Mouse (Mus musculus): ENCODE data around the gene Eva1c. TPM values are rescaled to one million over a fixed set of nuclear protein-coding genes. Genes with fewer than 3 reads are reported as not detected.

Gene Eva1c
- 1.5 and 2.6 TPM in 2 replicates for polyA plus RNA-seq (2015; fragmentation: Nextera tagmentation; extraction: Ambion mirVana)

DNA sequence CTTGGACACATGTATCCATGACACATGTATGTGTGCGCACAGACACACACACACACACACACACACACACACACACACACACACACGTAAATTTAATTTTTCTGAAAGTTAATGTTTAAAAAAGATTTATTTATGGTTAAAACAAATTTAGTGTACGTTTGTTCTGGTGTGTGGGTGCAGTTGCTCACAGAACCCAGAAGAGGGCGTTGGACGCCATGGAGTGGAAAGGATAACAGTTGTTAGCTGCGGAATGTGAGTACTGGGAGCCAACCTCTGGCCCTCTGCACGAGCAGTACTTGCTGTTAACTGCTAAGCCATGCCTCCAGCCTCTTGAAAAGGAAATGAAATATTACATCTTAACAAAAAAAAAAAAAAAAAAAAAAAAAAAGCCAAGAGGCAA, at the start of gene Eva1c:
Gene Eva1c, plus strand, starts transcription at position 263 of the 400 bp plus-strand sequence.
- WGBS: 69% methylated on average over 7 of the region's 7 CpGs
- peaks cover 18% of the 10 kb centered on the region for H3K4me1 ChIP-seq
- no peak within 1 kb of the TSS for H3K9ac ChIP-seq

GRCm38 (mm10) chr16:90779783-90780182, 46.7 kb upstream of the Eva1c start:
- Histone ChIP-seq H3K36me3 (peaks cover 95% of the 10 kb centered on the region), H3K9me3 (no peaks in the 10 kb centered on the region), H3K9ac (no peak overlapping the region), H3K4me2 (replicated peaks) (no peak overlapping the region), H3K4me3 (no peak overlapping the region), H3K27me3 (no peaks in the 10 kb centered on the region), H3K27ac (no peak overlapping the region), H3K4me1 (no peaks in the 10 kb centered on the region)
- no peak for ATAC-seq (ENCODE audit: low FRiP score, low read depth)
- WGBS: 58% methylated on average over 11 of the region's 11 CpGs

More for the DNA sequence above, at the start of gene Eva1c:
- no peak within 1 kb of the TSS for H3K4me2 ChIP-seq (replicated peaks)
- H3K27me3 ChIP-seq: peaks cover 28% of the 10 kb centered on the region
- no peaks in the 10 kb centered on the region for H3K9me3 ChIP-seq
- H3K4me3 ChIP-seq: no peak within 1 kb of the TSS
- H3K36me3 ChIP-seq: no peaks in the 10 kb centered on the region
- H3K27ac ChIP-seq: no peak within 1 kb of the TSS
- ATAC-seq (ENCODE audit: low FRiP score, low read depth): no peak

- Histone ChIP-seq H3K36me3 (peaks cover 95% of the 10 kb centered on the region), H3K4me2 (replicated peaks) (no peak overlapping the region), H3K4me3 (no peak overlapping the region), H3K27me3 (no peaks in the 10 kb centered on the region), H3K9ac (no peak overlapping the region), H3K9me3 (no peaks in the 10 kb centered on the region), H3K4me1 (no peaks in the 10 kb centered on the region), H3K27ac (no peak overlapping the region)
- 91% methylated on average over 11 of the region's 11 CpGs for WGBS
- no peak for ATAC-seq (ENCODE audit: low FRiP score, low read depth)
Measured at GRCm38 (mm10) chr16:90783302-90783701, 43.2 kb upstream of the Eva1c start.

DNA sequence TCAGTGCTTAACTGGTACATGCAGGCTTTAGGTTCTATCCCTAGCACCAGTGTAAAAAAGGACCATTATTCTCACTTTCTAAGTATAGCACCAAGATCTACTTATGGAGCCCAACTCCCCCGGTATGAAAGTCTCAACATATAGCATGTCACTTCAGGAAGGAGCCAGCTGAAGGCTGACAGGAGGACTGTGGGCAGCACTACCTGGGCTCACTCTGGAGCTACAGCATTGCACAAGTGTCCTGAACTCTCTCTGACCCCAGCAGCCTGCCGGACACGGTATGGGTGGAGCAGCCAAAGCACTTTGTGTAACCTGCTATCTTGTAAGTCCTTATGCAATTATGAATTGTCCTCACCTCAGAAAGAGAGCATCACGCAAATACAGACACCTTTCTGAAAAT, 41.3 kb upstream of the Eva1c start:
- H3K27ac ChIP-seq: no peak overlapping the region
- 85% methylated on average over 4 of the region's 4 CpGs for WGBS
- H3K36me3 ChIP-seq: peaks cover 95% of the 10 kb centered on the region
- no peaks in the 10 kb centered on the region for H3K27me3 ChIP-seq
- H3K9ac ChIP-seq: no peak overlapping the region
- H3K4me3 ChIP-seq: no peak overlapping the region
- no peak for ATAC-seq (ENCODE audit: low FRiP score, low read depth)
- H3K4me1 ChIP-seq: no peaks in the 10 kb centered on the region
- no peaks in the 10 kb centered on the region for H3K9me3 ChIP-seq
- no peak overlapping the region for H3K4me2 ChIP-seq (replicated peaks)

DNA sequence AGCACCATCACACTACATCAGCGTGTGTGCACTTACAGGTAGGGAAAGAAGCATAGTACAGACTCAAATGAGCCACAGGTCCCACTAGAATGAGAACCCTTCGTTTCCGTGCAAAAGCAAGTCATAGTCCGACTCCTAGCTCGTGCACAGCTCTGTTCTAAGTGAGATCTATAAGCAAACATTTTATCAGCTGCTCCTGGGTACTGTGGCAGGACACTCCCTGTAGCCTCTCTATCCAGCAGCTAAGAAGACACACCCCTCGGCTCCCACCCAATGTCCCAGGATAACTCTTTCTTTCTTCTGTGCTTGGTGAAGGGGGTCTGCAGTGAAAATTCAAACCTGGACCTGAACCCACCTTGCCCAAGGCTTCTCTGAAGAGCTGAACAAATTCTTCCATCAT, 37.9 kb upstream of the Eva1c start:
- Histone ChIP-seq H3K9ac (no peak overlapping the region), H3K27ac (no peak overlapping the region), H3K36me3 (peaks cover 98% of the 10 kb centered on the region), H3K4me1 (no peaks in the 10 kb centered on the region), H3K27me3 (no peaks in the 10 kb centered on the region), H3K4me3 (no peak overlapping the region), H3K4me2 (replicated peaks) (no peak overlapping the region), H3K9me3 (no peaks in the 10 kb centered on the region)
- ATAC-seq (ENCODE audit: low FRiP score, low read depth): no peak
- WGBS: 95% methylated on average over 6 of the region's 6 CpGs

DNA sequence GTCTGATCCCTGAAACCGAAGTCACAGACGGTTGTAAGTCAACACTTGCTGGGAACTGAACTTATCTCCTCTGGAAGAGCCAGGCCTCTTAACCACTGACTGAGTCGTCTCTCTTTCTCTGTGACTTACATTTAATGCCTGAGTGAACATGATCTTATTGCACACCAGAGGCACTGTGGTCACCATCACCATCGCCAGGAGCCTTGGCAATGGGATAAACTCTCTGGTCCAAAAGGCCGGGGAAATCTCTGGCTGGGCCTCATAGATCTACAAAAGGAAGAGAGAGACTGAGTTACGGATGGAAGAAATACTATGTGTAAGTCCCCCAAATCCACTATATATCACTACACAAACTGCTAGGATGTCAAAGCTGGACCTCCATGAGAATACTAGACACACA, 35.6 kb upstream of the Eva1c start:
- no peak overlapping the region for H3K27ac ChIP-seq
- H3K4me3 ChIP-seq: no peak overlapping the region
- H3K4me2 ChIP-seq (replicated peaks): no peak overlapping the region
- H3K4me1 ChIP-seq: no peaks in the 10 kb centered on the region
- 90% methylated on average over 6 of the region's 6 CpGs for WGBS
- no peaks in the 10 kb centered on the region for H3K9me3 ChIP-seq
- no peak for ATAC-seq (ENCODE audit: low FRiP score, low read depth)
- H3K27me3 ChIP-seq: no peaks in the 10 kb centered on the region
- H3K9ac ChIP-seq: no peak overlapping the region
- peaks cover 95% of the 10 kb centered on the region for H3K36me3 ChIP-seq

GRCm38 (mm10) chr16:90792066-90792465, 34.5 kb upstream of the Eva1c start:
- H3K4me3 ChIP-seq: no peak overlapping the region
- H3K27me3 ChIP-seq: no peaks in the 10 kb centered on the region
- no peak for ATAC-seq (ENCODE audit: low FRiP score, low read depth)
- H3K27ac ChIP-seq: no peak overlapping the region
- WGBS: 73% methylated on average over 5 of the region's 5 CpGs
- no peak overlapping the region for H3K4me2 ChIP-seq (replicated peaks)
- no peak overlapping the region for H3K9ac ChIP-seq
- peaks cover 94% of the 10 kb centered on the region for H3K36me3 ChIP-seq
- H3K4me1 ChIP-seq: no peaks in the 10 kb centered on the region
- no peaks in the 10 kb centered on the region for H3K9me3 ChIP-seq

- no peak overlapping the region for H3K4me2 ChIP-seq (replicated peaks)
- H3K27me3 ChIP-seq: no peaks in the 10 kb centered on the region
- no peaks in the 10 kb centered on the region for H3K4me1 ChIP-seq
- 81% methylated on average over 3 of the region's 3 CpGs for WGBS
- H3K9me3 ChIP-seq: no peaks in the 10 kb centered on the region
- no peak overlapping the region for H3K9ac ChIP-seq
- ATAC-seq (ENCODE audit: low FRiP score, low read depth): no peak
- no peak overlapping the region for H3K4me3 ChIP-seq
- peaks cover 94% of the 10 kb centered on the region for H3K36me3 ChIP-seq
- no peak overlapping the region for H3K27ac ChIP-seq
Measured at GRCm38 (mm10) chr16:90792500-90792899, 34.0 kb upstream of the Eva1c start.

DNA sequence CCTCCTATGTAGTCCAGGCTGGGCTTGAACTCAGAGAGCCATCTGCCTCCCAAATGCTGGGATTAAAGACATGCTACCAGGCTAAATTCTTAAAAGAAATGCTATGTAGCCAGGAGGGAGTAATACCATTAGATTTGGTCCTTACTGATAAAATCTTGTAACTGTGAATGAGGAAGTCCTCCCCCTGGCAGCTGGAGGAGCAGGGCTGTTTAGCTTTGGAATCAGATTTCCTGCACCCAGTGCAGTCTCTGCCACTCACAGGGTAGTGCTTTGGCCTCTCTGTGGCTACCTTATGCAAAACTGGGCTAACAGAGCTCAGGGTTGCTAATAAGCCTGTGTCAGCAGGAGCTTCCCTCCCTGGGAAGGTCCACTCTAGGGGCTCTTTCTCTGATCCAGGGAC, 31.8 kb upstream of the Eva1c start:
- Histone ChIP-seq H3K4me3 (no peak overlapping the region), H3K36me3 (peaks cover 88% of the 10 kb centered on the region), H3K9ac (no peak overlapping the region), H3K9me3 (no peaks in the 10 kb centered on the region), H3K27ac (no peak overlapping the region), H3K4me2 (replicated peaks) (no peak overlapping the region), H3K27me3 (no peaks in the 10 kb centered on the region), H3K4me1 (no peaks in the 10 kb centered on the region)
- ATAC-seq (ENCODE audit: low FRiP score, low read depth): no peak

- H3K4me3 ChIP-seq: no peak overlapping the region
- H3K9me3 ChIP-seq: no peaks in the 10 kb centered on the region
- H3K4me1 ChIP-seq: no peaks in the 10 kb centered on the region
- no peak overlapping the region for H3K27ac ChIP-seq
- WGBS: 89% methylated on average over 8 of the region's 8 CpGs
- H3K9ac ChIP-seq: no peak overlapping the region
- ATAC-seq (ENCODE audit: low FRiP score, low read depth): no peak
- peaks cover 72% of the 10 kb centered on the region for H3K36me3 ChIP-seq
- no peaks in the 10 kb centered on the region for H3K27me3 ChIP-seq
- no peak overlapping the region for H3K4me2 ChIP-seq (replicated peaks)
Measured at GRCm38 (mm10) chr16:90798446-90798845, 28.1 kb upstream of the Eva1c start.

GRCm38 (mm10) chr16:90798848-90799247, 27.7 kb upstream of the Eva1c start:
- Histone ChIP-seq H3K9me3 (no peaks in the 10 kb centered on the region), H3K27ac (no peak overlapping the region), H3K36me3 (peaks cover 73% of the 10 kb centered on the region), H3K4me2 (replicated peaks) (no peak overlapping the region), H3K9ac (no peak overlapping the region), H3K27me3 (no peaks in the 10 kb centered on the region), H3K4me1 (no peaks in the 10 kb centered on the region), H3K4me3 (no peak overlapping the region)
- WGBS: 92% methylated on average over 5 of the region's 5 CpGs
- no peak for ATAC-seq (ENCODE audit: low FRiP score, low read depth)

- no peak for ATAC-seq (ENCODE audit: low FRiP score, low read depth)
- H3K4me2 ChIP-seq (replicated peaks): no peak overlapping the region
- no peak overlapping the region for H3K9ac ChIP-seq
- H3K9me3 ChIP-seq: no peaks in the 10 kb centered on the region
- H3K4me1 ChIP-seq: no peaks in the 10 kb centered on the region
- H3K27ac ChIP-seq: no peak overlapping the region
- H3K4me3 ChIP-seq: no peak overlapping the region
- WGBS: 89% methylated on average over 10 of the region's 10 CpGs
- peaks cover 77% of the 10 kb centered on the region for H3K36me3 ChIP-seq
- no peaks in the 10 kb centered on the region for H3K27me3 ChIP-seq
Measured at GRCm38 (mm10) chr16:90799840-90800239, 26.7 kb upstream of the Eva1c start.

DNA sequence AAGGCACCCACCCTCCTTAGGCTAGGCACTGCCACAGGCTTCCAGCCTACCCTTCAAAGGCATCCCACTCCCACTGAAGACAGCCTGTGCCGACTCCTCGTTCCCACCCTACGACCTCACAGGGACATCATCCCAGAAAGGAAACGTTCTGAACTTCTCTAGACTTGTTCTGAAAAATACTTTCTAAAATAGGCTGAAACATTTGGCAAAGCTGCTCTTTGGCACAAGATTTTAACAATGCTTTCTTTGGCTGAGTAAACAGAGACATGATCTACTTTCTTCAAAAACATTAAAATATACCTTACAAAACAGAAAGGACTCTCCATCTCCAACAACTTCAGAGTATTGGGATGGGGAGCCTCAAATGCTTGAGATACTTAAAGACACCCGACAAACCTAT, 25.3 kb upstream of the Eva1c start:
- Histone ChIP-seq H3K27ac (no peak overlapping the region), H3K9me3 (no peaks in the 10 kb centered on the region), H3K9ac (no peak overlapping the region), H3K27me3 (no peaks in the 10 kb centered on the region), H3K4me2 (replicated peaks) (no peak overlapping the region), H3K4me1 (no peaks in the 10 kb centered on the region), H3K36me3 (peaks cover 70% of the 10 kb centered on the region), H3K4me3 (no peak overlapping the region)
- 93% methylated on average over 5 of the region's 5 CpGs for WGBS
- ATAC-seq (ENCODE audit: low FRiP score, low read depth): no peak
